Mouse (Mus musculus): ENCODE data around the gene Npy2r.

DNA sequence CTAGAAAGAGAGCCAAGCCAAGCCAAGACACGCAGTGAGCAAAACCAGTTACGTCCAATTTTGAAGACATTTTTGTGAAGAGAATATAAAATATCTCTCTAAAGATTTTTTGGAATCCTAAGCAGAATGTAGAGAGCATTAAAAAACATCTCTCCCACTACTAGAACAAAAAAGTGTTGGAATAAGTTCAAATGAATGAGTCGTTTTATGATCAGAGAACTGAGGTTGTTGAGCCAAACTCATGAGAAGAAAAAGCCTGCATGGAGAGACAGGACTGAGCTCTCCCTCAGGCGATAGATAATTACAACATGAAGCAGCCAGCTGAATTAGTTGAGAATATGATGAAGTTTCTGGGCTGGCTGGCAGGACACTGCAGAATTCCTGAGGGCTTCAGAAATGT lies 49.9 kb downstream of the Npy2r start:
- no peak for TF ChIP-seq CTCF (IDR thresholded peaks at IDR 0.05; ENCODE audit: borderline replicate concordance, control insufficient read depth, extremely low read depth, insufficient read depth, low read length, poor library complexity)
- no peak for TF ChIP-seq POLR2A (IDR thresholded peaks at IDR 0.05; ENCODE audit: control insufficient read depth, extremely low read depth, insufficient read depth, low read length, poor library complexity)
